Mouse (Mus musculus): ENCODE data around the gene Clpb. TPM values are rescaled to one million over a fixed set of nuclear protein-coding genes. Genes with fewer than 3 reads are reported as not detected.
"Not testable (repeated sequence)": the region's sequence is repeated elsewhere in the genome, so short reads cannot be mapped to it uniquely, and the experiment has no call there.

Clpb gene
- polyA plus RNA-seq, 1 experiment: 33.0 TPM

DNA sequence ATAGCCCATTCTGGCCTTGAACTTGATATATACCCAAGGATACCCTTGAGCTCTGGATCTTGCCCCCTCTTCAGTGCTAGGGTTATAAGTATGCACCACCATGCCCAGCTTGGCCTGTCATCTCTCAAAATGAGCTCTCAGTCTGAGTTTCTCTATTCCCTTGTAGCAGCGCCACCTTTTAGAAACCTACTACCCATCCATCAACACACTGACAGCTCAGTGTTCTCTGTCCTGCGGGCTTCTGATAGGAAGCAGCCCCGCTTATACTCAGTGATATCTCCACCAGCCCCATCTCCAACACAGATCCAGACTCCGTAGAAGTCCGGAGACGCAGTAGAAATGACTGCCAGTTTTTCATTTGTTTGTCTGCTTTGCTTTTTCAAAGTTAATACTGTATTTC is 39.1 kb upstream of the Clpb start:
- TF ChIP-seq POLR2A (IDR thresholded peaks at IDR 0.05; ENCODE audit: borderline replicate concordance, insufficient read depth, low read length): no peak
- no peak for TF ChIP-seq CTCF (IDR thresholded peaks at IDR 0.05; ENCODE audit: borderline replicate concordance, insufficient read depth, low read depth, low read length)
- no peaks in the 10 kb centered on the region; the same call in 1 of the 2 replicates for H3K27me3 ChIP-seq (ENCODE audit: control insufficient read depth, insufficient read depth, low read length)
- WGBS: 89% methylated on average over 6 of the region's 6 CpGs
- no peaks in the 10 kb centered on the region for H3K4me1 ChIP-seq (ENCODE audit: control insufficient read depth, insufficient read depth, low read length)
- peak overlapping the region; percentile 23; the same call in 1 of the 2 replicates for H3K27ac ChIP-seq (ENCODE audit: insufficient read depth, low read length)
- no peak overlapping the region for H3K4me3 ChIP-seq (replicated peaks; ENCODE audit: insufficient read depth, low read depth, low read length)
- no peak for DNase-seq

DNA sequence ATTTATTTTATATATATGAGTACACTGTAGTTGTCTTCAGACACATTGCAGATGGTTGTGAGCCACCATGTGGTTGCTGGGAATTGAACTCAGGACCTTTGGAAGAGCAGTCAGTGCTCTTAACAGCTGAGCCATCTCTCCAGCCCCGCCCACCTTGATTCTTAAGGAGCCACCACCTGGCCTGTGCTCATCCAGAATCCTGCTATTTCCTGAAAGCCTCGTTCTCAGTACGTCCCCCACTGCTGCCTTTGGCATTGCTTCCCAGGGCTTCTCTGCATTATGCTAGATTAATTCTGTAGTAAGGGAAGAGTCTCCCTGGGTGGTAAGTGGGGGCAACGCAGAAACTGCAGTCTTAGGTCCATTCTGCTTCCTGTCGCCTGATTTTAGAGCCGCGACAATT is 36.3 kb upstream of the Clpb start:
- not testable (repeated sequence) for H3K27ac ChIP-seq (ENCODE audit: insufficient read depth, low read length); H3K27me3 ChIP-seq (ENCODE audit: control insufficient read depth, insufficient read depth, low read length); DNase-seq; H3K4me3 ChIP-seq (replicated peaks; ENCODE audit: insufficient read depth, low read depth, low read length); H3K4me1 ChIP-seq (ENCODE audit: control insufficient read depth, insufficient read depth, low read length)
- WGBS: 41% methylated on average over 7 of the region's 7 CpGs

DNA sequence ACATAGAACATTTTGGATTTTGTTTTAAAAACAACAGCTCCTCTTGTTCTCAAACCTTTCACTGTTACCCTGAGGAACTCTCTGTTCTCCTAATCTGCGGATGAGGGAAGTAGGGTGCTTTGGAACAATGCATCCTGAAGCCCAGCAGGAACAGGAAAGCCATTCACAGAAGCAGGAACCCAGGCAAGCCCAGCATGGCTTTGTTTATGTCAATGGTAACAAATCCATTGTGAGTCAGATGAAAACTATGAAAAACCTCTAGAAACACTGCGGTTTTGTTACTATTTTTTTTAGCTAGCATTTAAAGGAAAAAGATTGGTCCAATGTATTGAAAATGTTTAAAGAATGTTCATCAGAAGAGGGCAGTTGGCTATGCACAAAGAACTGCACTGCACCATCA is 35.0 kb upstream of the Clpb start:
- 57% methylated on average over 2 of the region's 2 CpGs for WGBS
- no peaks in the 10 kb centered on the region for H3K27me3 ChIP-seq (ENCODE audit: control insufficient read depth, insufficient read depth, low read length)
- no peak for DNase-seq
- H3K4me3 ChIP-seq (replicated peaks; ENCODE audit: insufficient read depth, low read depth, low read length): no peak overlapping the region
- TF ChIP-seq CTCF (IDR thresholded peaks at IDR 0.05; ENCODE audit: borderline replicate concordance, insufficient read depth, low read depth, low read length): no peak
- TF ChIP-seq POLR2A (IDR thresholded peaks at IDR 0.05; ENCODE audit: borderline replicate concordance, insufficient read depth, low read length): no peak
- H3K27ac ChIP-seq (ENCODE audit: insufficient read depth, low read length): no peak overlapping the region
- H3K4me1 ChIP-seq (ENCODE audit: control insufficient read depth, insufficient read depth, low read length): no peaks in the 10 kb centered on the region

DNA sequence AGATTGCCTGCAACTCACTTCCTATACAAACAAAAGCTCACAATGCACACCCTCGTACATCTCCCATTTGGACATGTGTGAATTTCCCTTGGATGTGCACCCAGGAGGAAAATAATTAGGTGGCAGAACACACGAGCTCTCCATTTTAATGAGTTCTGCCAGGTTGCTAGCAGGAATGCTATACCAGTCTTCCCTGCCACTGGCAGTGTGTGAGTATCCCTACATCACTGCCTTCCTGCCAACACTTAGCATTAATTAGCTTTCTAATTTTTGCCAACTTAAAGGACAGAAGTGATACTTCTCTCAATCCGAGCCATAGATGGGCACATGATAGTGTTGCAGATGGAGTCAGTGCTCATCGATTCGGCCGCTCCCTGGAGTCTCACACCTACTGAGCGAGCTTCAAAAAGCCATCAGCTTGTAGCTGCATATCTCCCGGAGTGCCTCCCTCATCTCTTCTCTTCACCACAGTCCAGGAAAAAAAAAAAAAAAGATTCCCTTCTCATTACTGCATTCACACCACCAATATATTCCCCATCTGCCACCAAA is 29.7 kb upstream of the Clpb start:
- WGBS: 33% methylated on average over 8 of the region's 8 CpGs
- TF ChIP-seq CTCF (IDR thresholded peaks at IDR 0.05; ENCODE audit: borderline replicate concordance, insufficient read depth, low read depth, low read length) (no peak), POLR2A (IDR thresholded peaks at IDR 0.05; ENCODE audit: borderline replicate concordance, insufficient read depth, low read length) (no peak)

DNA sequence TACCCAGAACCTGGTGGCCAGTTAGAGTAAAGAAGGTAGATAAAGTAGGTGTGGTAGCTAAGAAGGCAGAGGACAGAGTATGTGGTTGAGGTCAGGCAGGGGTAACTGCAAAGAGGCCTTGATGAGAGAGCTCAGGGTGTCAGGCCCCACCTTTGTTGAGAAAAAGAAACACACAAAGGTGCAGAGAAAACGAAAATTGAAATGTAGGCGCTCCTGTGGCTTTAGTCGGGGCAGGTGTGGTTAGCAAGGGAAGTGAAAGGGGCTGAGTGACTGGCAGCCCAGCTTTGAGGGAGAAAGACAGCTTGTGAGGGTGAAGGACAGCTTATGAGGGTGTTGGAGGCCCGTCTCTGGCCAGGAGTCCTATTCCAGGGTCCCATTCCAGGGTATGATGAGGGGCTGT is 28.9 kb upstream of the Clpb start:
- no peaks in the 10 kb centered on the region for H3K4me1 ChIP-seq (ENCODE audit: control insufficient read depth, insufficient read depth, low read length)
- H3K27ac ChIP-seq (ENCODE audit: insufficient read depth, low read length): no peak overlapping the region
- no peak for TF ChIP-seq CTCF (IDR thresholded peaks at IDR 0.05; ENCODE audit: borderline replicate concordance, insufficient read depth, low read depth, low read length)
- TF ChIP-seq POLR2A (IDR thresholded peaks at IDR 0.05; ENCODE audit: borderline replicate concordance, insufficient read depth, low read length): no peak
- H3K27me3 ChIP-seq (ENCODE audit: control insufficient read depth, insufficient read depth, low read length): no peaks in the 10 kb centered on the region
- no peak for DNase-seq
- H3K4me3 ChIP-seq (replicated peaks; ENCODE audit: insufficient read depth, low read depth, low read length): no peak overlapping the region
- 86% methylated on average over 4 of the region's 4 CpGs for WGBS

More for the DNA sequence above, 29.7 kb upstream of the Clpb start:
- no peak overlapping the region for H3K27ac ChIP-seq (ENCODE audit: insufficient read depth, low read length)
- DNase-seq: no peak
- no peaks in the 10 kb centered on the region for H3K4me1 ChIP-seq (ENCODE audit: control insufficient read depth, insufficient read depth, low read length)
- no peak overlapping the region for H3K4me3 ChIP-seq (replicated peaks; ENCODE audit: insufficient read depth, low read depth, low read length)
- no peaks in the 10 kb centered on the region for H3K27me3 ChIP-seq (ENCODE audit: control insufficient read depth, insufficient read depth, low read length)

DNA sequence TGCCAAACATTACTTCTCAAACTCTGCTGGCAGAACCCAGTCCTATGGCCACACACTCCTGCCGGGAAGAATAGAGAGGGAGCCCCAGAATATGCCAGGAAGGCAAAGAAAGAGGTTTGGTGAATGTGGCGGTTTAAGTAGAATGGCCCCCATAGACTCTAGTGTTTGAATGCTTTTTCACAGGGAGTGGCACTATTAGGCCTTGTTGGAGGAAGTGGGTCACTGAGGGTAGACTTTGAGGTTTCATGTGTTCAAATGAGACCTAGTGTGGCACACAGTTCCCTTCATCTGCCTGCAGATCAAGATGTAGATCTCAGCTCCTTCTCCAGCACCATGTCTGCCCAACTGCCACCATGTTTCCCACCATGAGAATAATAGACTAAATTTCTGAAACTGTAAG is 27.4 kb upstream of the Clpb start:
- Histone ChIP-seq H3K27me3 (ENCODE audit: control insufficient read depth, insufficient read depth, low read length) (no peaks in the 10 kb centered on the region), H3K4me1 (ENCODE audit: control insufficient read depth, insufficient read depth, low read length) (no peaks in the 10 kb centered on the region), H3K27ac (ENCODE audit: insufficient read depth, low read length) (no peak overlapping the region), H3K4me3 (replicated peaks; ENCODE audit: insufficient read depth, low read depth, low read length) (no peak overlapping the region)
- DNase-seq: no peak
- no peak for TF ChIP-seq POLR2A (IDR thresholded peaks at IDR 0.05; ENCODE audit: borderline replicate concordance, insufficient read depth, low read length)
- TF ChIP-seq CTCF (IDR thresholded peaks at IDR 0.05; ENCODE audit: borderline replicate concordance, insufficient read depth, low read depth, low read length): no peak
- 82% methylated on average over 2 of the region's 2 CpGs for WGBS

DNA sequence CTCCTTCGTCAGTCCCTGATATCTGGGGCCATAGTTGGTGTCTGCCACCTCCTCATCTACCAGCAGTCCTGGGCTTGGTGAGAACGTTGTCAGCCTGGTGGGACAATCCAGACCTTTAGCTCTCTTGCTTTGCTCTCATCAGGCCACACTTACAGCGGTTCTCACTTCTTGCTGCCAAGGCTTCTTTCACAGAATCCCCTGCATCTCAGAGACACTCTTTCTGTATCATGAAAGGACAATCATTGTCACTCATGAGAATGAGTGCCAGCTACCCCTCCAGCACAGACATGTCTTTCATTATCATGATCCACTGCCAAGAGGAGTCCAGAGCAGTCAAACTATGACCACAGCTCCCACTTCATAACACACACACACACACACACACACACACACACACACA is 19.6 kb upstream of the Clpb start:
- WGBS: 79% methylated on average over 3 of the region's 3 CpGs
- Histone ChIP-seq H3K27me3 (ENCODE audit: control insufficient read depth, insufficient read depth, low read length) (no peaks in the 10 kb centered on the region), H3K4me1 (ENCODE audit: control insufficient read depth, insufficient read depth, low read length) (no peaks in the 10 kb centered on the region), H3K27ac (ENCODE audit: insufficient read depth, low read length) (no peak overlapping the region), H3K4me3 (replicated peaks; ENCODE audit: insufficient read depth, low read depth, low read length) (no peak overlapping the region)
- no peak for DNase-seq
- TF ChIP-seq POLR2A (IDR thresholded peaks at IDR 0.05; ENCODE audit: borderline replicate concordance, insufficient read depth, low read length) (no peak), CTCF (IDR thresholded peaks at IDR 0.05; ENCODE audit: borderline replicate concordance, insufficient read depth, low read depth, low read length) (no peak)

DNA sequence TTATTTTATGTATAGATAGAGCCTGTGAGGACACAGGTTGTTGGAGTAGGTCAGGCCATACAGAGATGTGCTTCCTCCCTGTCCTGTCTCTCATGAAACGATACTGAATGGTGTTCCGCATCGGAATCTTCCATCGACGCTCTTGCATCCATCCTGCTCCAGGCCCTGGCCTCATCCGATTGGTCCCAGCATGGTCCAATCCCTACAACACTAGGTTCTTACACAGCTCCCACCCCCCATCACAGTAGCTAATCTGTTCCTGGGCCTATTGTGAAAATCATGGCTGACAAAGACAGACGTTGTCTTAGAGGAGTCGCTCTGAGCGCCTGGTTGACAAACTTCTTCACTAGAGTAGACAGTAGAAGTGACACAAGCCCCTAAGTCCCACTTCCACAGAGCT is 13.7 kb upstream of the Clpb start:
- WGBS: 81% methylated on average over 9 of the region's 9 CpGs
- no peak for DNase-seq
- TF ChIP-seq POLR2A (IDR thresholded peaks at IDR 0.05; ENCODE audit: borderline replicate concordance, insufficient read depth, low read length) (no peak), CTCF (IDR thresholded peaks at IDR 0.05; ENCODE audit: borderline replicate concordance, insufficient read depth, low read depth, low read length) (no peak)
- Histone ChIP-seq H3K4me1 (ENCODE audit: control insufficient read depth, insufficient read depth, low read length) (no peaks in the 10 kb centered on the region), H3K27me3 (ENCODE audit: control insufficient read depth, insufficient read depth, low read length) (no peaks in the 10 kb centered on the region; the same call in 1 of the 2 replicates), H3K4me3 (replicated peaks; ENCODE audit: insufficient read depth, low read depth, low read length) (no peak overlapping the region), H3K27ac (ENCODE audit: insufficient read depth, low read length) (no peak overlapping the region)
